Mouse (Mus musculus) gastrocnemius, adult 18-20 months (tissue): ENCODE measurements around the gene Pign. TPM values are rescaled to one million over a fixed set of nuclear protein-coding genes. Genes with fewer than 3 reads are reported as not detected.

Source experiments
- DNase-seq: peaks from one replicate; pipeline ENCODE4 v3.0.0; 2021; ENCODE audit warnings: low spot score
- microRNA-seq: library from miRNA; unstranded; fragments of <30 nt; microRNA quantifications from one replicate; pipeline ENCODE4 v1.2.0, GENCODE M21; 2021
- total RNA-seq, 2 experiments: library from RNA; stranded (reverse); gene quantifications; 2 replicates each; pipeline ENCODE4 v1.2.3; 2021

Gene Pign
- total RNA-seq, 2 experiments from 2014 or later, result 7.7 to 9.9 TPM

DNA sequence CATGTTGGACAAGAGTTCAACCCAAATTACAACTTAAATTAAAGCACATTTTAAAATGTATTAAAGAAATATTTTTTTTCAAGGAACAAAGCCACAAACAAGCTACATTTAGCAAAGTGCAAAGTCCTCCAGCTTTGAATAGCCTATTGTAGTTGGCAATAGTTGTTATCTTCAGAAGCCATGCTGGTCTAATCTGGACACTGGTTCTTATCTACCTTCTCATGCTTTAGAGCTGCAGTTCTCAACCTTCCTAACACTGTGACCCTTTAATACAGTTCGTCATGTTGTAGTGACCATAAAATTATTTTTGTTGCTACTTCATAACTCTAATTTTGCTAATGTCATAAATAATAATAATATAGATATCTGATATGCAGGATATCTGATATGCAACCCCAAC lies 99.2 kb downstream of the Pign start:
- no peak for DNase-seq

DNA sequence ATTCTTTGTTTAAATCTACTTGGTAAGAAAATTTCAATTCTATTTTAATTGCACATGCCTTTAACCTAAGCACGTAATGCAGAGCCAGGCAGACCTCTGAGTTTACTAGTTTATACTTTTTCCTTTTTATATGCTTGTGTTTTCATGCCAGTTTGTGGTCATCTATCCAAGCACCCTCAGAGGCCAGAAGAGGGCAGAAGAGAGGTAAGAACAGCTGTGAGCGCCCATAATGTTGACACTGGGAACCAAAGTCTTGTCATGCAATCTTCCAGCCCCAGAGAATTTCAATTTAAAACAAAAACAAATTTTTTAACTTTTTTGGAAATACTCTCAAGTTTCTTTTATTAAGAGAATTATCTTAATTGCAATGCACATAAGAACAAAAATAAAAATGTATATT lies 99.7 kb downstream of the Pign start:
- DNase-seq, result no peak

DNA sequence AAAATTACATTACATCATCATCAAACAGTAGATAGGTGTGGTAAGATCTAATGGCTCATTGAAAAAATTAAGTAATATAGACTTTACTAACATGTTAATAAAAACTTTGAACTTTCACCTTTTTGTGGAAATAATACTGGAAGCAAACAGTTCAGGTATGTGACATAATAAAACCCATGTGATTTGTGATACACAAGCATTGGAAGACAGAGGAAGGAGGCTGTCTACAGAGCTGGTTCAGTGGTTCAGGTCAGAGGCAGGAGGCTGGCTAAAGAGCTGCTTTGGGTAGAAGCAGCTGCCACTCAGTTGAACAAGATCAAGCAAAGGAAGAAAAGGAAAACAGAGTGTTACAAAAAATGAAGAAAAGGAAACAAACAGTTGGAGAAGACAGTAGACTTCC lies 107.4 kb downstream of the Pign start:
- no peak for DNase-seq

DNA sequence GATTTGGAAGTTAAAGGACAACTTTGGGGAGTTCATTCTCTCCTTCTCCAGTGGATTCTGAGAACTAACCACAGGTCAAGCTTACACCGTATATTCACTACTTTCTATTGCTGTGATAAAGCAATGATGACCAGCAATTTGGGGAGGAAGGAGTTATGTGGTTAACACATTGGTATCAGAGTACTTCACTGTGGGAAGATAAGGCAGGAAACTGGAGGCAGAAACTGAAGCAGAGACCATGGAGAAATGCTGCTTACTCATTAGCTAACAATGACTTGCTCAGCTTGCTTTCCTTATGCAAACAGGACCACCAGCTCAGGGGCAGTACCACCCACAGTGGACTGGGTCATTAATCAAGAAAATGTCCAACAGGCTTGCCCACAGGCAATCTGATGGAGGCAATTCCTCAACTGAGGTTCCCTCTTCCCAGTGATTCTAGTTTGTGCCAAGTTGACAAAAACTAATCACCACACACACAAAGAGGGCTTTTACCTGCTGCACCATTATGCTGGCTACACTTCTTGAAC lies 108.2 kb downstream of the Pign start:
- no peak for DNase-seq

DNA sequence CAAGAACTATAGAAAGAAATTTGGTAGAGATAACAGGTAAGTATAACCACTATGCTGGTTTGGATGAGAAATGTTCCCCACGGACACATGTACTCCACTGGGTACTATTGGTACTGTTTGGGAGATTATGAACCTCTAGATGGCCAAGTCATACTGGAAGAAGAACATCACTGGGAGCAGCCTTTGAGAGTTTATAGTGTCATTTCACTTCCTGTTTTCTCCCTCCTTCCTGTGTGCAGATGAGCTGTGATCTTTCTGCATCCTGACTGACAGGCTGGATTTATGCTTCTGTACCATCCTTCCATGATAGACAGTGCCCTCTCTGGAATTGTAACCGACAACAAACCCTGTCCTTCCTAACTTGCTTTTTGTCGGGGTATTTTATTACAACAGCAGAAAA lies 110.3 kb downstream of the Pign start:
- DNase-seq, result no peak

DNA sequence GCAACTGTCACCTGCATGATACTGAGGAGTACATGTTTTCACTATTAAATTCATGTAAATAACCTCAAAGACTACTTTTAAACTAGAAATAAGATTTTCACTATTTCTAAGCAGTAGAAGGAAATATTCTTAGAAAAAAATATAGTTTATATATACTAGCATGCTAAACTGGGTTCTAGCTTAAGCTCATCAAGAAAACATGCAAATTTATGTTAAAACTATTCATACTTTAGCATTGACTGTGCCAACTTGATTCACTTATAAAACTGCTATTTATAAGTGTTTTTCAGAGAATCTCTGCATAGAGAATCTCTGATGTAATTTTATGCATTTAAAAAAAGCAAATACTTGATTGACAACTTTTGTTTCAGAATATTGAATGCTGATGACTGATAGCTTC lies 113.3 kb downstream of the Pign start:
- DNase-seq, result no peak

DNA sequence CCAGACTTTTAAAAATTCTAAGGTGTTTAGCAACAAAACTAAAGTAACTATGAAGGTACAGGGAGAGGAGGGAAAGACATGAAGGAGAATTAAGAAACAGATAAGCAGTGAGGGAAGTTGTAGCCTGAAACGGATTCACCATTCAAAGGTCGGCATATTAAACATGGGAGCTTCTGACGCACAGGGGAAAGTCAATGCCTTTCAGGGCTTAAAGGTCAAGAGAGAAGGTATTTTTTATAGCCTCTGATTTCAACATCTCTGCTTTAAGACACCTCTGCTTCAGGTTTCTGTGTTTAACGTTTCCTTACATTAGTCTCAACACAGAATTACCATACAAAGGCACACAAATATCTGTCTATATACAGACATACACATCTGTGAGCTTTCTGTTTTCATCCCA lies 113.8 kb downstream of the Pign start:
- no peak for DNase-seq

DNA sequence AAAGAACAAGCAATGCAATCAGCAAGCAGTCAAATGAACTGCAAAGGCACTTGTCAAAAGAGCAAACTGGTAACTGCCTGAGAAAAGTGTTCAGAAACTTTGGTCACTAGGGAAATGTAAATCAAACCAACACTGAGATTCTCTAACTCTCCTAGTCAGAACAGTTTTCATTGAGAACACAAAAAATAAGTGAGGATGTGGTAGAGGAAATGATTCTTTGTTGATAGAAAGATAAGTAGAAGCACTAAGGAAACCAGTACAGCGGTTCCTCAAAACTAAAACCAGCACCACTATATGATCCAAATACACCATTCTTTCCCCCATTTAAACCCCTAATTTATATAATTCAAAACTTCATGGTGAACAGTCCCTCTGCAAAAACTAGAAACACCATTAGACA lies 120.4 kb downstream of the Pign start:
- DNase-seq, result no peak

DNA sequence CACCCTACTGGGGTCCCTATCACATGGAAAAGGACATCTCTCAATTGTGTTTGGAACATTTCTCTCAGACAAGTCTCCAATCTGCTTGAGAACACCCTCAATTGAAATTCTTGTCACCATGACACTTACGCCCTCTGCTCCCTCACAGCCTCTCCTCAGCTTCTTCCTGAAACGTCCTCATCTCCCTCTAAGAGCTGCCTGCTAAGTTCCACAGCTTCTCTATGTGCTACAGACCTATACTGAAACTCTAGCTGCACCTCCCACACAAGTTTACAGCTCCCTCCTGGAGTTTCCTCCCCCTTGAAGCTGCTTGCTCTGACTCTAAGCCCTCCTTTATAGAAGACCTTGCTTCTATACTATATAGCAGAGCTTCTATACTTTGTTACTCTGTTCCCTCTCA lies 139.7 kb downstream of the Pign start:
- DNase-seq, result no peak

DNA sequence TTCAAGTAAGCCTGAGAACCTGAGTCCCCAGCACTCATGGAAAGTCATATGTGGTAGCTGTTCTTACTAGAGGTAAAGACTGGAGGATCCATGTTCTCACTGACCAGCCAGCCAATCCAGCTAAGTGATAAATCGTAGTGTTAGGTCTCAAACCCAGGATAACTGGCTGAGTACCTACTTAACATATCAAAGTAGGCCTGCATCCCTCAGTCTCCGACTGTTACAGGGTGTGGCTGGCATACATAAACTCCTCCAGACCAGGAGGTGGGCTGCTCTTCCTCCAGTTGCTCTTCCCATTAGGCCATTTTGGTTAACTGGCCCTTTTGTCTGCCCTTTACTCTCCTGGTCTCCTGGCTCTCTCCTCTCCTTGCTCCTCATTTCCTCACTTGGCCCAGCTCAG lies 141.2 kb downstream of the Pign start:
- DNase-seq, result no peak

DNA sequence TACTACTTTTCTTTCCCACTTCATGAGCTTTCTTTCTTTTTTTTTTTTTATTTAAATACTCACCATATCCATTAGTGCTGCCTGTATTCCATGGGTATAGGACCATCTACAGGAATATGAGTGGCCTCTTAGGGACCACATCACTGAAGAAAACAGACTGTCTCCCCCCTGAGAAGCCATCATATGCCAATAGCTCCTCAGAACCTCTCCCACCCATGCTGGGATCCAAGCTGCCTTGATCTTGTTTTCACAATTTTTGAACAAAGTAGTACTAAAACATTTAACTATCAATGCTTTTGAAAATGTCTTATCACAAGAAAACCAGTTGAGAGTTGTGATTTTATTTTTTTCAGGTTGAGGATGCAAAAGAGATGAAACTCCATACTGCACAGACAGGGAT lies 145.4 kb downstream of the Pign start:
- DNase-seq, result no peak

DNA sequence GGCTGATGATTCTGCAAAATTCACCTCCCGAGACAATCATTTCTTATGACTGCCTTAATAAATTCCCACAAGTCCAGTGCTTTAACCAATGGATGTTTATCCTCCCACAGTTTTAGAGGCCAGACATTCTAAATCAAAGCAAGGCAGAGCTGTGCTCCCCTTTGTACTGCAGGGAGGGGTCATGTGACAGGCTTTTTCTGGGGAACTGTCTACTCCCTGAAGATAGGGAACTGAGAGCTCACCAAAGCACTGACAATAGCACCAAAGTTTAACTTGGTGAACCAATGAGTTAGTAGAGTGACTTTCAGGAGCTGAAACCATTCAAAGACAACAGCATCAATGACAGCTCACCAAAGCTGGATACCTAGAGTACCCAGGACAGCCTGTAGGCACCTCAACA lies 156.4 kb downstream of the Pign start:
- DNase-seq, result no peak

DNA sequence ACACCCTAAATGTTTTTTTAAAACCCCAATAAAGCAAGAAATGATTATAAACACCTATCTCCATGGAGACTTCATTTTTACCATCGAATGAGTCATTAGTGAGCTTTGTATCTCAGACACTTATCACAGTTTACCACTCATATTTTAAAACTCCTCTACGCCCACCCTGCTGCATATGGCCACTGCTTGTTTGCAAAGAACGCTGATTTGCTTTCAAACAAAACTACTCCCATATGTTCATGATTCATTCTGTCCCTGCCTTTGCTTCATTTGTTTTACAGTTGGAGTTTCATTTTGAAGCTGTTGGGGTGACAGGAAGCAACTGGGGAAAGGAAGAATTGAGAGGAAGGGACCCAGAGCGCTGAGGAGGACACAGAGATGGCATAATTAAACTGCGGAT lies 170.9 kb downstream of the Pign start:
- no peak for DNase-seq

DNA sequence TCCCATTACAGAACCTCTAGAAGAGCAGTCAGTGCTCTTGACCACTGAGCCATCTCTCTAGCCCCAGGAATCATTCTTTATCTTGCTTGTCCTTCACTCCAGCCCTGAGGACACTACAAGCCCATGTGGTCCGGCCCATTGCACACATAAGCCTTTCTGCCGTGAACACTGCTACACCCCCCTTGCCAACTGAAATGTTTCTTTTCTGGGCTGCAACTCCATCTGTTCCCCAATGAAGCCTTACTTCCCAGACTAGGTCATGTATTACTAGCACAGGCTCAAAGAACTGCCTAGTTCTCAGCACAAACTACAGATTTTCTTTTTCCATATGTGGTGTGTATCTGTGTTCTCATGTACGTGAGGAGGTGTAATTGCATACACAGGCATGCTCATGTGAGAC lies 174.0 kb downstream of the Pign start:
- DNase-seq, result no peak

DNA sequence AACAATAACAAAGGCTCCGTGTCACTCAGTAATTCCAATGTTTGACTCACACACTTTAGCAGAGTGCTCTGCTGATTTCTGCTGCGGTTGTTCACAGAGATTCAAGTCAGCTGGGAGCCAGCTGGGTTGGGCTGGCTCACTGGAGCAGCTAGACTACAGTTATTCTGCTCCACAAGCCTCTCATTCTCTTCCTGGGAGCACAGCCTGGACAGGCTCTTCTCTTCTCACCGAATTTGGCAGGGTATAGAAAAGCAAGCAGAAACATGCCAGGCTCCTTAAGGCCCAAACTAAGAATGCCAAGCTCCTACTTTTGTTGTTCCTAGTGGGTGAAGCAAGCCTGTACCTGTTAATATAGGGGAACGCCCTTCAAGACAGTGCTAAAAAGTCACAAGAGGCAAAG lies 176.4 kb downstream of the Pign start:
- no peak for DNase-seq

Small RNAs within 50 kb of the gene (microRNA-seq; reads per million reads assigned to microRNA genes)
- gene Gm22426, result not detected

Other genes starting within 250 kb of the Pign start
- gene Relch, start 184 bp upstream of the Pign start, total RNA-seq, result 1 to 10 TPM; 8.4 to 9.7 TPM
- gene Tnfrsf11a, start 117.0 kb upstream of the Pign start, total RNA-seq, result under 1 TPM; 0.46 to 0.50 TPM